Mouse (Mus musculus) urinary bladder, postnatal 36 days (tissue): ENCODE results near the gene Nop14.
"Not testable (repeated sequence)": the region's sequence is repeated elsewhere in the genome, so short reads cannot be mapped to it uniquely, and the experiment has no call there.

Experiments
- DNase-seq, 2 experiments: peaks; one replicate each; pipeline ENCODE4 v3.0.0; 2022; ENCODE audit warnings: low spot score in 2 of 2, mixed read lengths in 1 of 2

Nop14 gene

GRCm38 (mm10) chr5:34632996-34633395, 27.0 kb downstream of the Nop14 start:
- no peak for DNase-seq

GRCm38 (mm10) chr5:34609966-34610365, 50.0 kb downstream of the Nop14 start:
- DNase-seq, result no peak

GRCm38 (mm10) chr5:34608226-34608625, 51.7 kb downstream of the Nop14 start:
- no peak for DNase-seq

- no peak for DNase-seq
Measured at GRCm38 (mm10) chr5:34607100-34607880, 52.7 kb downstream of the Nop14 start.

- no peak for DNase-seq
Measured at GRCm38 (mm10) chr5:34604576-34604975, 55.4 kb downstream of the Nop14 start.

GRCm38 (mm10) chr5:34593202-34593727, 66.7 kb downstream of the Nop14 start:
- no peak for DNase-seq

- no peak for DNase-seq
Measured at GRCm38 (mm10) chr5:34592666-34593065, 67.3 kb downstream of the Nop14 start.

- not testable (repeated sequence) for DNase-seq
Measured at GRCm38 (mm10) chr5:34592224-34592623, 67.7 kb downstream of the Nop14 start.

GRCm38 (mm10) chr5:34591388-34592004, 68.5 kb downstream of the Nop14 start:
- no peak for DNase-seq

- no peak for DNase-seq
Measured at GRCm38 (mm10) chr5:34590702-34591101, 69.2 kb downstream of the Nop14 start.

- DNase-seq, result no peak
Measured at GRCm38 (mm10) chr5:34590059-34590458, 69.9 kb downstream of the Nop14 start.
